Mouse (Mus musculus) liver, postnatal 0 days (tissue): ENCODE data around the gene Slc10a1. TPM values are rescaled to one million over a fixed set of nuclear protein-coding genes. Genes with fewer than 3 reads are reported as not detected.

Experiments
- ATAC-seq: fragments of 200-750 bp; cut with Nextera tagmentation; 2 replicates; pipeline ENCODE4 v1.8.0; 2017; ENCODE audit warnings: mild to moderate bottlenecking, moderate library complexity
- DNase-seq: peaks from one replicate; pipeline ENCODE4 v3.0.0-alpha.2; 2016
- H3K27ac ChIP-seq: fragments of 300-500 bp; sonication (generic); 2 replicates; pipeline ENCODE4 v1.5.1; 2014; ENCODE audit warnings: antibody characterized with exemption, moderate library complexity, mild to moderate bottlenecking, low read depth
- H3K27me3 ChIP-seq: fragments of 300-500 bp; sonication (generic); 2 replicates; pipeline ENCODE4 v1.6.1; 2014; ENCODE audit warnings: low read length, control low read depth, mixed read lengths; ENCODE audit not compliant: insufficient read depth
- H3K36me3 ChIP-seq: fragments of 300-500 bp; sonication (generic); replicated peaks from 2 replicates; pipeline ENCODE4 v1.6.1; 2014; ENCODE audit warnings: mild to moderate bottlenecking, control low read depth, low read length, moderate library complexity, mixed read lengths; ENCODE audit not compliant: insufficient read depth
- H3K4me1 ChIP-seq: fragments of 300-500 bp; sonication (generic); 2 replicates; pipeline ENCODE4 v1.6.1; 2014; ENCODE audit warnings: antibody characterized with exemption, mild to moderate bottlenecking, control low read depth; ENCODE audit not compliant: insufficient read depth
- H3K4me2 ChIP-seq: fragments of 300-500 bp; sonication (generic); 2 replicates; pipeline ENCODE4 v1.6.1; 2014; ENCODE audit warnings: low read depth, mild to moderate bottlenecking, low read length, moderate library complexity, mixed read lengths
- H3K4me3 ChIP-seq: fragments of 300-500 bp; sonication (generic); 2 replicates; pipeline ENCODE4 v1.5.1; 2014; ENCODE audit warnings: low read depth, low read length
- H3K9ac ChIP-seq: fragments of 300-500 bp; sonication (generic); replicated peaks from 2 replicates; pipeline ENCODE4 v1.6.1; 2014; ENCODE audit warnings: mild to moderate bottlenecking, moderate library complexity
- H3K9me3 ChIP-seq: fragments of 300-500 bp; sonication (generic); 2 replicates; pipeline ENCODE4 v1.6.1; 2016; ENCODE audit warnings: mild to moderate bottlenecking, control low read depth, low read length, mixed read lengths
- CTCF ChIP-seq: sonication (generic); IDR thresholded peaks from 2 replicates; pipeline ENCODE4 v1.5.1; 2016; ENCODE audit warnings: antibody characterized with exemption, low read depth
- EP300 ChIP-seq: IDR thresholded peaks from 2 replicates; pipeline ENCODE4 v1.6.1; 2016; ENCODE audit warnings: antibody characterized with exemption, low read depth, mild to moderate bottlenecking
- WGBS: fragments of 180-500 bp; shearing (Covaris S2); extraction: QIAGEN DNeasy Blood & Tissue Kit; methylation state at CpG from one replicate; pipeline ENCODE4 v1.1.7; 2014; ENCODE audit not compliant: insufficient replicate concordance; 5-methylcytosine and 5-hydroxymethylcytosine counted together
- polyA plus RNA-seq: library from polyadenylated mRNA; unstranded; fragments of >200 nt; fragmentation: Nextera tagmentation; extraction: Ambion mirVana; gene quantifications from 2 replicates; pipeline ENCODE4 v1.2.1, GENCODE M21; 2015

The Slc10a1 gene
- polyA plus RNA-seq, 1 experiment from 2014 or later = 502 TPM

DNA sequence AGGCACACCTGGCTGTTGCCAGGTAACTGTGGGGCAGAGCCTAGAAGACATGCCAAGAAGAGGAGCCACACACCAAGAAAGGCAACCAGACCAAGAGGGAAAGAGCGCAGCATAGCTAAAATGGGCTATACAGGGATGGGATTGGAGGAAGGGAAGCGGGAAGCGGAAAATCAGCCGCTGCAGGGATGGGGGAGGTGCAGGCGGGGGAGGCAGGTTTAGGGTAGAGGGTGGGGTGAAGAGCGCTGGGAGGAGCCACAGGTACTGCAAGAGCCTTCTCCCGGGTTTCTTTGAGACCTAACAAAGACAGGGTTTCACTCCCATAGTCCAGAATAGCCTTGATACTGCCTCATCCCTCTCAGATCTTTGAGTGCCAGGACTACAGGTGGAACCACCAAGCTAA is 45.6 kb downstream of the Slc10a1 start:
- Histone ChIP-seq H3K4me2 (peak overlapping the region; percentile 48), H3K9ac (no peak overlapping the region), H3K9me3 (no peaks in the 10 kb centered on the region), H3K4me3 (0 out of 2 replicates have a peak overlapping the region, but pooled peaks have one; percentile 8), H3K36me3 (no peaks in the 10 kb centered on the region), H3K27me3 (no peaks in the 10 kb centered on the region), H3K27ac (no peak overlapping the region), H3K4me1 (peaks cover 14% of the 10 kb centered on the region)
- 25% methylated on average over 7 of the region's 7 CpGs for WGBS
- peak; percentile 44 for DNase-seq
- peak; percentile 67; the same call in 1 of the 2 replicates for ATAC-seq
- no peak for TF ChIP-seq CTCF
- no peak for TF ChIP-seq EP300

DNA sequence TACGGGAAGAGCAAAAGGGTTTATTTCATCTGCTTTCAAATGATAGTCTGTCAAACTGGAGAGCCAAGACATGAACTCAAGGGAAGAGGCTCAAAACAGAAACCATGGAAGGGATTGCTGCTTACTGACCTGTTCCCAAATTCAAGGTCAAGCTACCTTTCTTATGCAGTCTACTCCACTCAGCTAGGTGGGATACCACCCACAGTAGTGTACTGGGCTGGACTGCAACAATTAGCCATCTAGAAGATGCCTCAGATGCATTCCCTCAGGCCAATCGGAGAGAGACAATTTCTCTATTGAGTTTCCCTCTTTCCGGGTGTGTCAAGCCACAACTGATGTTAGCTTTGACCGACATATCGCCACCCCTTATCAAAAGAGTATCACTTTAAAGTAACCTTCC is 47.2 kb downstream of the Slc10a1 start:
- no peak for ATAC-seq
- WGBS = 85% methylated on average over 5 of the region's 5 CpGs
- Histone ChIP-seq H3K9me3 (no peaks in the 10 kb centered on the region), H3K4me3 (no peak overlapping the region), H3K4me1 (peaks cover 8% of the 10 kb centered on the region), H3K27me3 (no peaks in the 10 kb centered on the region), H3K9ac (no peak overlapping the region), H3K27ac (no peak overlapping the region), H3K36me3 (no peaks in the 10 kb centered on the region), H3K4me2 (no peak overlapping the region)
- TF ChIP-seq EP300 = no peak
- no peak for TF ChIP-seq CTCF
- DNase-seq = no peak

DNA sequence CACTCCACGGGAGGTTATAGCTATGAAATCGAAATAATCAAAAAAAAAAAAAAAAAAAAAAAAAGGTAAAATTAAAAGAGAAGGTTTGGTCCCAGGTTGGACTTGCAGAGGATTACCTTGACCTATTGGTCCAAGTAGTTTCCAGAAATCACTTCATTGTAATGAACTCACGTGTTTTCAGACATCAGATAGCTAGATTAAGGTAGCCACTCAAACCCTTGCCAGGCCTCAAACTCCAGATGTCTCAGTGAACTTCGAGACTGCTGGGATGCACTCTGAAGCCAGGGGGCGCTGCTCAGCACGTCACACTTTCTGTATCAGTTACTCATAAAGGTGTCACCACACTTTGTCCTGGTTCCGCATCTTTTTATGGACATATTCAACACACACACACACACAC is 50.7 kb downstream of the Slc10a1 start:
- ATAC-seq = no peak

DNA sequence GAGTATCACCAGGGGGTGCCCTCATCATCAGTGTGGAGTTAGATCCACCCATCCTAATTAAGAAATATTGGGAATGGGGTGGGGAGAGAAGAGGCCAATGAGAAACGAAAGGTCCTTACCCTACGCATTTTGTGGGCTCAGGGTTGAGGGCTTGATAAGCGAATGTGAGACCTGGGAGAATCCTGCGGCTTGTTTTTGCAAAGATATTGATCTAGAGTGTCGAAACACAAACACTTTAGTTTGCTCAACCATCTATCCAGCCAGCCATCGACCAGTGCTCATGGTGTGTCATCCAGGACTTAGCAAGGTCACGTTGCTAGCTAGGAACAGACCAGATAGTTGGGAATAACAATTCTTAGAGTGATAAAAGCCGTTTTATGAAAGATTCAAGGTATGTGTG is 58.9 kb downstream of the Slc10a1 start:
- H3K27me3 ChIP-seq = no peaks in the 10 kb centered on the region
- TF ChIP-seq CTCF (peak; percentile 48), EP300 (peak; percentile 86)
- H3K36me3 ChIP-seq = no peaks in the 10 kb centered on the region
- 58% methylated on average over 8 of the region's 8 CpGs for WGBS
- no peaks in the 10 kb centered on the region for H3K4me1 ChIP-seq
- DNase-seq (peak; percentile 72), ATAC-seq (peak; percentile 96)
- no peak overlapping the region for H3K4me2 ChIP-seq
- H3K9me3 ChIP-seq = no peaks in the 10 kb centered on the region
- H3K4me3 ChIP-seq = no peak overlapping the region
- H3K27ac ChIP-seq = peak overlapping the region; percentile 91
- H3K9ac ChIP-seq = no peak overlapping the region

More for the DNA sequence above, 50.7 kb downstream of the Slc10a1 start:
- Histone ChIP-seq H3K9me3 (no peaks in the 10 kb centered on the region), H3K4me3 (no peak overlapping the region), H3K27me3 (no peaks in the 10 kb centered on the region), H3K4me2 (no peak overlapping the region), H3K27ac (no peak overlapping the region), H3K4me1 (no peaks in the 10 kb centered on the region), H3K9ac (no peak overlapping the region), H3K36me3 (no peaks in the 10 kb centered on the region)
- peak; percentile 65 for DNase-seq
- no peak for TF ChIP-seq EP300
- peak; percentile 83 for TF ChIP-seq CTCF
- 59% methylated on average over 7 of the region's 7 CpGs for WGBS

Other genes starting within 250 kb of the Slc10a1 start
- not detected in 2 replicates for gene Ccdc177, start 208.0 kb downstream of the Slc10a1 start, polyA plus RNA-seq
- gene Susd6, start 178.2 kb downstream of the Slc10a1 start, polyA plus RNA-seq = 8.6 and 10.8 TPM in 2 replicates
- 249 and 270 TPM in 2 replicates for gene Srsf5, start 23.2 kb downstream of the Slc10a1 start, polyA plus RNA-seq
- gene Smoc1, start 58.1 kb upstream of the Slc10a1 start, polyA plus RNA-seq = 12.3 and 15.5 TPM in 2 replicates